Mouse (Mus musculus) gastrocnemius, postnatal 4 days (tissue): ENCODE results near the gene Mavs. TPM values are rescaled to one million over a fixed set of nuclear protein-coding genes. Genes with fewer than 3 reads are reported as not detected.
A peak's percentile ranks its signal among the peaks of the same experiment; 100 is the strongest.
"Not testable (repeated sequence)": the region's sequence is repeated elsewhere in the genome, so short reads cannot be mapped to it uniquely, and the experiment has no call there.

Experiments used
- DNase-seq, 2 experiments: peaks; one replicate each; pipeline ENCODE4 v3.0.0; 2021 to 2022; ENCODE audit warnings: low spot score in 2 of 2, mixed read lengths in 2 of 2
- total RNA-seq, 2 experiments: library from RNA; stranded (reverse); gene quantifications; 2 replicates each; pipeline ENCODE4 v1.2.3; 2021

Mavs gene
- total RNA-seq, 2 experiments from 2014 or later = 23.5 to 26.9 TPM

GRCm38 (mm10) chr2:131209969-131210792 is 23.7 kb upstream of the Mavs start:
- DNase-seq = peak; percentile 85 to 96

DNA sequence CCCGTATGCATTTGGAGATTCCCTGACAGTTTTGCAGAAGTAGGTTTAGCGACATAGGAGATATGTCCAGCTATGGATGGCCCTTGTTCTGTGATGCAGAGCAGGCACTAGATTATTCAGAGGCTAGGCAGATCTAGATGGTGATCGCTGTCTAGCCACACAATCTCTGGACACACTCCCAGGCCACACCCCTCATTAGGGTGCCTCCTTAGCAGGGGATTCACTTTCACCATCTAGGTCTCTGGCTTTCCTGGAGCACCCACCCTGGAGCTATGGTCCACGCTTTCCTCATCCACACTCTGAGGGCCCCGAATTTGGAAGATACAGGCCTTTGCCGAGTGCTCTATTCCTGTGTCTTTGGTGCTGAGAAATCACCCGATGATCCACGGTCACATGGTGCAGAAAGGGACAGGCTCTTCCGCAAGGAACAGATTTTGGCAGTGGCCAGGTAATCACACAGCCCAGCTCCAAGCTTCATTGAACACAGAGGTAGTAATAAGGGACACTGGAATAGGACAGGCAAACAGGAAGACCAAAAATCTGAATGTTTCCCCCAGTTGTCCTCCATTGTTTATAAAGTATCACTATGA is 22.7 kb upstream of the Mavs start:
- peak in 1 of 2 experiments; percentile 30 for DNase-seq

- no peak for DNase-seq
Observed at GRCm38 (mm10) chr2:131213773-131214172, 20.1 kb upstream of the Mavs start.

GRCm38 (mm10) chr2:131215941-131216858 is 17.7 kb upstream of the Mavs start:
- DNase-seq = no peak

DNA sequence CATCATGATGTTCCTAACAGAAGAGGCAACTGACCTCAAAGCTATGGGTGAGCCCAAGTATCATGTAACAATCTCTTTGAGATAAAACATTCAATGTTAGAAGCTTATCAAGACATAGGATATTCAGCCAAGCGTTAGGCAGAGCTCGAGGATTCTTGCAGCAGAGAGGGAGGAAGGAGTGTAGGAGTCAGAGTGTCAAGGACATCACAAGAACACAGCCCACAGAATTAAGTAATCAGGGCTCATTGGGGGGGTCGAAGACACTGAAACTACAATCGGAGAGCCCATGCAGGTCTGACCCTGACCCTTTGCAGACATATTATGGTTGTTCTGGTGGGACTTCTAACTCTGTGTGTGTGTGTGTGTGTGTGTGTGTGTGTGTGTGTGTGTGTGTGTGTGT is 13.8 kb upstream of the Mavs start:
- no peak for DNase-seq

- DNase-seq = no peak
Observed at GRCm38 (mm10) chr2:131221853-131222515, 11.9 kb upstream of the Mavs start.

DNA sequence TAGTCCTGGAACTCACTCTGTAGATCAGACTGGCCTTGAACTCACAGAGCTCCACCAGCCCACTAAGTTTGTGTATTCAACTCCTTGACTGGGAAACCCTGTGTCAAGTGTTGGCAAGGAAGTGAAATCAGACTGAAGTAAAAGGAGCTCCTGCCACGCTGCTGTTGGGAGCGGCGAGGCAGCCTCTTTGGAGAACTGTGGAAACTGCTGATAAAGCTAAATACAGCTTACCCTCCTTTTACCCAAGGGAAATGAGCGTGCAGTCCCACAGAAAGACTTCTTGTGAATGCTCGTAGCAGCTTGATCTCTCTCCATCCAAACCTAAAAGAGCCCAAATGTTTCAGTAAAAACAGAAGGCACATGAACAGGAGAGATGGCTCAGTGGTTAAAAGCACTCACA is 11.3 kb upstream of the Mavs start:
- no peak for DNase-seq

DNA sequence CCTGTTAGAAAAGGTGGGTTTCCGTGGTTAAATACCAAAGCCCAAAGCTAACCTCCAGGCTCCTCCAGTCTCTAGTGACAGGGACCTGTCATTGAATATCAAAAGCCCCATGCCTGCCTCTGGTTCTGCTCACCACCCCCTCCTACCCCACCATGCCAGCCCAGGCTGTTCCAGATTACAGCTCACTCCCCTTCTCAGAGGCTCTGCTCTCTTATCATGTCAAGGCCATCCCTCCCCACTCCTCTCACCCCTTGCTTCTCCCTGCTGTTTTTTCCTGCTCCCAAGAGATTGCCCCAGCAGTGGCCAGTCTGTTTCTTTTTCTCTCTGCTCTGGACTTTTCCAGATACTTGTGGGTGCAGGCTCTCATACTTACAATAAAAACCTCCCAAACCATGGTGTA is 10.3 kb upstream of the Mavs start:
- no peak for DNase-seq

DNA sequence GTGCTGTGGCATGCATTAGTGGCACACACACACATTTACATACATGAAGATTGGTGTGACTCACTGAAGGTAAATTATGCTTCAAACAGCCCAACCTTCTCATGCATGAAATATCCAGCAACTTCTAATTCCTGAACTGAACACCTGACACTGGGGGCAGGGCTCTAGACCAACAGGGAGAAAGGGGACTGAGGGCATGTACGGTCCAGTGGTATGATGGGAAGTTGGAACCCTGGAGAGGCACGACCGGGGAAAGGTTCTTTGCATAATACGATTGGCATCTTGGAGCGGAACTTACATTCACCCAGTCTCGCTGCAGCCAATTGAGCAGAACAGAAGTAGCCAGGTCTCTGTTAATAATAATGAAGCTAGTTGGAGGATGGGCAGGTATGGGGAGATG is 8.7 kb upstream of the Mavs start:
- DNase-seq = no peak

GRCm38 (mm10) chr2:131226669-131227068 is 7.2 kb upstream of the Mavs start:
- DNase-seq = not testable (repeated sequence)

GRCm38 (mm10) chr2:131227243-131227642 is 6.6 kb upstream of the Mavs start:
- no peak for DNase-seq

- DNase-seq = no peak
Observed at GRCm38 (mm10) chr2:131232558-131232957, 1.3 kb upstream of the Mavs start.

DNA sequence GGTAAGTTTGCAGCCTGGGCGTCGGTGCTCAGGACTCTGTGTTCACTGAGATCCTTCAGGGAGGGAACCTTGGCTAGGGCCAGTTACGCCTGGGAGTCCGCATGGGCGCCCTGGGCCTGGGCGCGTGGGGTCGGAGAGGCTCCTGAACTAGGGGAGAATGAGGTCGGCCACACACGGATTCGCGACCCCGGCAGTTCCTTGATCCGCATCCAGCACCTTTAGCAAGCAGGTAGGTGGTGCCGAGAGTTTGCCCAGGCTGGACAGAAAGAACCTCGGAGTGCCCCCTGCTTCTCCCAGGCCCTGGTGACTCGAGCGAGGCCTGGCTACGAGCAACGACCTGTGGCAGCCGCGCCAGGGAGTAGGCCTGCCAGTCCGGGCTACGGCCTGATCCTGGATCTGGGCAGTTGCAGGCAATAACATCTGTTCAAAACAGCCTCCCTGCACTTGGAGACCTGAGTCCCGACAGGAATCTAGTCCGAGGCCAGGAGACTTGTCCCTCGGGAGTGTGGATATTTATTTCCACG is 326 bp downstream of the Mavs start:
- DNase-seq = no peak

GRCm38 (mm10) chr2:131234970-131235635 is 1.2 kb downstream of the Mavs start:
- DNase-seq = no peak

DNA sequence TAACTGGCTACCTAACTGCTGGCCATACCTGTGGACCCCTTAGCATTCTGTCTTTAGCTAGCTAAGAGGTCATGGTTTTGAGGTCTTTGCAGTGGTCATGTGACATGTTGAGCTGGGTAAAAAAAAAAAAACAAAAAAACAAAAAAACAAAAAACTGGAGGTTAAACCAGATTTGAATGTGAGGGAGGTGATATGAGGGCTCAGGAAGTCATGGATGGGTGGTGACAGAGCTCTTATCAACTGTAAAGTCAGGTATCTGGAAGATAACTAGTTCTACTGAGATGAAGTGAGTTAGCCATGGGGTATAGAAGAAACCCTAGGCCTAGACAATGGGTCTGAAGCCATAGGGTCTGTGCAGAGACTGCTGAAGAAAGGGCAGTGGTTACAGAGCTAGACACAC is 8.3 kb downstream of the Mavs start:
- no peak for DNase-seq

DNA sequence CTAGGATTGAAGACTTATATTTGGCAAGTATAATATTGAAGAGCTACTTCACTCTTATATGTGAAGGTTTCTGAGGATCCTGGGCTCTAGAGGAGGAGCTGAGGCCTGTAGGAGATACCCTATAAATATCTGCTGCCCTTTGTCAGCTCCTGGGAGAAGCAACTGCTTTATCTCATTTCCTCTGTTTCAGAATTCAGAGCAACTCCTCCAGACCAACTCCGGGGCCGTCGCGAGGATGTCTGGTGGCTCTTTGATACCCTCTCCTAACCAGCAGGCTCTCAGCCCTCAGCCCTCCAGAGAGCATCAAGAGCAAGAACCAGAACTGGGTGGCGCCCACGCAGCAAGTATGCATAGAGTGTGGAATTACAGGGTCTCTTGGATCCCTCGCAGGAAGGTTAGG is 9.1 kb downstream of the Mavs start:
- DNase-seq = no peak

DNA sequence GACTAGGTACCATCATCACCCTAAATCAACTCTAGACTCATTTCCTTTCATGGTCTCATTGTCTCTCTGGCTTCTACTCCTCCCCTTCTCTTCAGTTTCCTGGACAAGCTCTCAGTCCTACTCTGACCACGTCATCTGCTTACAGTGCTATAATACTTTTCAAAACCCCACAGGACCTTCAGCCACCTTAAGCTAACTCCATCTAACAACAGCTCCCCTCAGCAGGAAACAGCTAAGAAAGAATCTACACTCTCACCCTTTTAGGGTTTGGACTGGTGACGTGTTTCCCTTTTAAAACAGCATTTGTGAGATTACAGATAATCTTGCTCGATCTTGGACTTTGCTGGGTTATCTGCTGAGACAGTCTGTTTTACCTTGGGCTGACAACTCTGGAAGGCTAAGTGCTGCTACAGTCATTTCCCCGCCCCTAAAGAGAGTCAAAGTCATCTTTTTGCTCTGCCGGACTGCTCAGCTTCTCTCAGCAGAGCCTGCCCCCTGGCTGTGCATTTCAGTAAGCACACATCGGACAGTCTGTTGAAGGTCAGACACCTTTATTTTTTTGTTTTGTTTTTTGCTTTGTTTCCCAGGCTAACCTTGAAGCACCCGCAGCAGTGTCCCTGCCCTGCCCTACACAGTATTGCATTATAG is 19.9 kb downstream of the Mavs start:
- DNase-seq = peak; percentile 39 to 74

GRCm38 (mm10) chr2:131254329-131254713 is 20.5 kb downstream of the Mavs start:
- DNase-seq = peak in 1 of 2 experiments; percentile 47

GRCm38 (mm10) chr2:131255738-131256137 is 21.9 kb downstream of the Mavs start:
- DNase-seq = no peak

GRCm38 (mm10) chr2:131258693-131259092 is 24.8 kb downstream of the Mavs start:
- DNase-seq = no peak
